Mouse (Mus musculus): ENCODE results near the gene Crb1.

Gene Crb1

DNA sequence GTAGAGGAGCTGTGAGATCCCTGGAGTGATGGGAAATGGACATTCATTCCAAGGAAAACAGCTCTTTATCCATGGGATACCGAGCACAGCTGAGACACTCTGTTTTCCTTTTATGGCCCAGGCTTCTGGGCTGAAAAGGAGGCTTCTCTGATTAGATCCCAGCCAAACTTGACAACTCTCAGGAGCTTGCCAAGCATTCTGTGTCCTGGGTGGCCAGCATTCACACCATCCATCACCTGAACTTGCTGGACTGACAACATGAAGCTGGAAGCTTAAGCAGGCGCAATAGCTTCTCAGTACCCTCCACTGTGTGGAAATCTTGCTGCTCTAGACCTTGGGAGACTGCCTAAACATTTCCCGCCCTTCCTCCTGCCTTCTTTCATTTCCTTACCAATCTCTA lies 144.3 kb downstream of the Crb1 start:
- intact Hi-C loops (cut with DNase I): no loop called here

DNA sequence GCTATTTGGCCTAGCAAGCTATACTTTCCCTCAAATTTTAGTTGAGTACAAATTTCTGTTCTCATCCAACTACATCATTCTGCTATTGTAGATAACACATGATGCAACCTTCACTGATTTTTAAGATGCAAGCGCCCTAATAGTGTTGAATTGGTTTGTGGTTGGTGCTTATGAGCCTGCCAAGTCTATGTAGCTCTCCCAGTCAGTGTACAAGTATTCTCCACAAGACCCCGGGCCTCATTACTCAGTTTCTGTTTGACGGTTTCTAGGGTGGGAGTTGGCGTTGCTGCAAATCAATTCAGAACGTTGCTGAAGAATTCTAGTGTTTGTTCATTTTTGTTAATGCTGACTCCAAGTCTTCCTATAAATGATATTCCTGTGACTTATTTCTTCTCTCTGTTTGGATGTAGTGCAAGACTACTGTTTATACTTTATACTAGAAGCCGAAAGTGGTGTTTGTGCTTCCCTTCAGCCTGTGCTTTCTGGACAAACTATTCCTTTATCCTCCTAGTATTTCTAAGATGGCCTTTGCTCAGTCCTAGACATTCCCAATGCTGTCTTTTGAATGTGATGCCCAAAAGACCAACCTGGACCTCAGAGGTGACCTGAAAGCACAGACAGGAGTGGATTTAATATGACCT lies 152.5 kb downstream of the Crb1 start:
- intact Hi-C loops (cut with DNase I): no loop called here

DNA sequence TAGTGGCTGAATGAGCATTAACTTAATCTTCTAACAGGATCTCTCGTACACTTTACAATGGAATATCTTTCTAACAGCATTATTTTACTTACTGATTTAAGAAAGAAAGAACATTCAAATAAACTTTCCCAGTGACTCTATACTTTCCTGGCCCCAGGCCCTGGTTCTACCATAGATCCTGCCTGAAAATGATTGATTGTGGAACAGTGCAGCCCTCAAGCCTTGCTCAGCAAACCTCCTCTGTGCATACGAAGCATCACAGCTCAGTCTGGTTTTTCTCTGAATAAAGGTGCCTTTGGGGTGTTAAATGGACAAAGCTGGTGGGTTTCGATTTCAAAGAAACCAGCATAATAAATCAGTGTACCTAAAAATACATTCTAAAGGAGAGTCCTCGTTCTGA lies 153.1 kb downstream of the Crb1 start:
- intact Hi-C loops (cut with DNase I): no loop called here

DNA sequence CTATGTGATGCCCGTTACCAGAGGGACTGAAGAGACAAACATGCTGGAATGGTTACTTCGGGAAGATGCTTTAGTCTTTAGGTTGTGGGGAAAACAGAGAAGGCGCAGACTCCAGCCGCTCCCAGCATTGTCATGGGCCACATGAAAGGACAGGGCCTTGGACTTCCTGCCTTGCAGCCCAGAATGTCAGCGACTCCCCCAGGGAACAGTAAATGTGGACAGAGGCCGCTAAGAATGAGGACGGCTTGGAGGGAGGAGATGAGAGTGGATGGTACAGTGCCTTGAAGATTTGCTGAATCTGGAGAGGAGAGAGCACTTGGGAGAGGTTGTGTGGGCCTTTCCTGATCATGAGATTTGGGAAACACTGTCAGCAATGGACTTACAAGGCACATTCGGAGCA lies 161.6 kb downstream of the Crb1 start:
- intact Hi-C loops (cut with DNase I): no loop called here

DNA sequence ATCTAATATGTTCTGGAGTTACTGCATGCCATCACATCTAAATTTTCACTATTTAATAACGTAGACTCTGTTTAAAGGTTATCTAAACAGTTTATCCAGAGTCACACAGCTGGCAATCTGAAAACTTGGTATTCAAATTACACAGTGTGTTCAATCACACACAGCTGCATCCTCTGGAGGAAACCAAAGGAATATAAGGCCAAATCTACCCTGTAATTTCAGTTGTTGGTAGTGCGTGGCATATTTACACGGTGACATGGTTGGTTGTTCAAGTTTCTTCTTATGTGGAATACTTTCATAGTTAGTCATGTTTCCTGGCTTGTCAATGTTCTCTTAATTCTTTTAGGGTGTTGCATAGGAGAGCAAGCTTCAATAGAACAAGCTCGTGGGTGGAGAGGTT lies 166.4 kb downstream of the Crb1 start:
- intact Hi-C loops (cut with DNase I): no loop called here

DNA sequence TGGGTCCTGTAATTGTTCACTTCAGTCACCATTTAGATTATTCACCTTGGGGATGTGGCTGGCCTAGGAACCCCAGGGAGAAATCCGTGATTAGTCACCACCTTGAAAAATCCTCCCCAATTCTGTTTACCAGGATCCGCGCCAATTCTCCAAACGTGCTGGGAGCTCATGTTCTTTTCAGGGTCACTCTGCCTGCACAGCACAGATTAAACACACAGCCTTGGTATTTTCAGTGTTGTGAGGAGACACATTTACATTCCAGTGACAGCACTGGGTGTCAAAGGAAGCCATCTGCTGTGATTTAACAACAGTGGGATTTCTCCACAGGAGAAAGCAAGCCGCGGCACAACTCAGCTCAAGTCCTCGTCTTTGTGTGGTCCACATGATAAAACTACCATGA lies 167.1 kb downstream of the Crb1 start:
- intact Hi-C loops (cut with DNase I): no loop called here

DNA sequence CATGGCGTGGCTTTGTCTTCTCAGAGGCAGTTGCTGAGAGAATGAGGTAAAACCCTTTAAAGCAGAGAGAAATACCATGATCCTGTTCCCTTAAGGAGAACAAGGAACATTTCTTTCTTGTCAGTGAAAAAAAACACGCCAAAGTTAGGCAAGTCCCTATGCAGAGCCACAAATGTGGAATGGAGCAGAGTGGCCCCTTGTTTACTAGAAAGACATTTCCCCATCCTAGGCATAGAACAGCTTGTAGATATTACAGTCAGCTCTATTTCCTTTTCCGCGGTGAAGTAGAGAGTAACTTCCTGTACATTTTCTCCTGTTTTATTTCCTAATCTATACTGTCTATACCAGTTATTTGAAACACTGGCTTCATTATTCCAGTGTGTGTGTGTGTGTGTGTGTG lies 170.6 kb downstream of the Crb1 start:
- intact Hi-C loops (cut with DNase I): no loop called here

DNA sequence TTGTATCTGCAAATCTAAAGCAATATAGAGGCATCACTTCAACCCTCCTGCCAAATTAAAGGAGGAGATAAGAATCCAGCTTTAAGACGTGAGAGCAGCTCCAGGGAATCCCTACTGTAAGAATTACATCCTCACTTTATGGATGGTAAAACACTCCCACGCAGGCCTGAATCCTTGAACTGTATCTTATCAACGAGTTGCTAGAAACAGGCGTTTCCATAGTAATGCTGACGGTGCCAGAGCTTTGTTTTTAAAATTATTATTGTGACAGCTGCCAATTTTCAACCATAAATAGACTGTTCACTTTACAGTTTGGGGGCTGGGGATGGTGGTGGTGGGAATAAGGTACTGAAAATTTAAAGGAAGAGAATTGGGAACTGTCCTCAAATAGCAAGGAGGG lies 173.9 kb downstream of the Crb1 start:
- intact Hi-C loops (cut with DNase I): no loop called here

DNA sequence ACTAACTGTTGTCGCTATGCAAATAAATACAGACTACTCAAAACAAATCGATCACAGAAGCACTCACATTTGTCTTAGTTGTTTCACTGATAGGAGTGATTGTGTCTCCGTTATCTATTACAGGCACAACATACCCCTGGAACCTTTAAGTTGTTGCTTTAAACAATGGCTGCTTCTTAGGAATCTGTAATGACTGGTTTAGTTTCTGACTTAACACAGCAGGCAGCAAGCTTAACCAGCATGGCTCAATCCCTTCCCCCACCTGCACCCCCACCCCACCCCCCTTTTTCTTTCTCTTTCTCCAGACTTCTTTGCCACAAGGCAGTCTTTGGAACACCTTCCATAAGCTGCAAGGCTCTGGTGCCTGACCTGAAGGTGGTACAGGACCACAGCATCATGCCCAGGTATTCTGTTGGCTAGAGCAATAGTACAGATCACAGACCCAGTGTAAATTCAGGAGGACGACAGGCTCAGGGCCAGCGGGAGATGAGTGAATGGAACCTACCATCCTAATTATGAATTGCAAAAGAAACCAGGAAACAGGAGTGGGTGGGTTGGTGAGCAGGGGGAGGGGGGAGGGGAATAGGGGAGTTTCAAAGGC lies 182.4 kb downstream of the Crb1 start:
- intact Hi-C loops (cut with DNase I): no loop called here

DNA sequence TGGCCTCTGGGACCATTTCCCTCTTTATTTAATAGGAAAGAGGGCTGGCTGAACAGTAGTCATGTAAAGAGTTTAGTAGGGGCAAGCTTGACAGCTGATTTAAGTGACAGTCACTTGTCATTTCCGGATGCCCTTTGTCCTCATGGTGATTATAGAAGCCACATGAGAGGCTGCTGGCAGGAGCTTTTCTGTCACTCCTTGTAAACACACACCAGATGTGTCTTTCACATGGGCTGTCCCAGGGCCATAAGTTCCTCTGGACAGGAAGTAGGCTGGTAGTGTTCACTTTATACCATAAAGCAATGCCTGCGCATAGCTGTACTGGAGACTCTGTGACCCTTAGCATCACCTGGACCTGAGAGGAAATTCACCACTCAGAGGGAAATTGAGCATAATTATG lies 182.9 kb downstream of the Crb1 start:
- intact Hi-C loops (cut with DNase I): no loop called here

DNA sequence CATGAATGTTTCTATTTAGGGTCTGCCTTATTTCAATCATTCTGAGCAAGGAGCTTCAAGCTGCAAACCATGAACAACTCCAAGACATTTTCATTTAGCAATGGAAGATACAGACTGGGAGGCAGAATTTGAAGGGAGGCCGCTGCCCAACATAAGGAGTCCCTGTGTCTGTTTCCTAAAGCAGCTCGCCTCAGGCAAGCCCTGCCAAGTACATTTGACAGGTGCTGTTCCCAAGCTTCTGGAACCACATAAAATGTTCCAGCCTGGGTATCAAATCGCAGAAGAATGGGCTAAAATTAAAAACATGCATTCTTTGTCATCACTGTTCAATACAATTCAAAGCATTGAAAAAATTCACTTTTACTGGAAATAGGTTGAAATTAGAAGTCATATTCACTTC lies 184.3 kb downstream of the Crb1 start:
- intact Hi-C loops (cut with DNase I): no loop called here

DNA sequence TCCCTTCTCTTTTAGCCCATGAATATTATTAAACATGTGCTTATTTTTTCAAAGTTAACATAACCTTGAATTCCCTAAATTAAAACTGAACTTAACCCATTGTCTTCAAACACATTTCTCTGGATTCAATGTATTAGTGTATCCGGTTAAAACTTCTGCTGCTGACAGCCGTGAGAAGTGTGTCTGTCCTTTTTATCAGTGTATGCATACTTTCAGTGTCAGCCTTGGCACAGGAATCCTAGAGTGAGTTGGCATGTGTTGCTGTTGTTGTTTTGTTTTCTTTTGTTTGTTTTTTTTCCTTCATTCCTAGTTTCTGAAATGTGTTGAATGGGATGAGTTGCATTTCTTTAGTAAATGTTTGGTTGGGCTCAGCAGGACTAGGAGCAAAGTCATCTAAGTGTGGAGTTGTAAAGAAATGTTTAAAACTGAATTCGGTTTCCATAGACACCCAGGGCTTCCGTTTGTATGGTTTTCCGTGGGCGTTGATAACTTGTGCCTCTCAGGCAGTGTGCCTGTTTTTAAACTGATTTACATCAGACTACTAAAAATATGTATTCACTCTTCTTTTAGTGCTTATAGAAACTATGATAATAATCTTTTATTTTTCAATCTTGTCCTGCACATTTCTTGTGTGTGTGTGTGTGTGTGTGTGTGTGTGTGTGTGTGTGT lies 196.3 kb downstream of the Crb1 start:
- intact Hi-C loops (cut with DNase I): no loop called here

DNA sequence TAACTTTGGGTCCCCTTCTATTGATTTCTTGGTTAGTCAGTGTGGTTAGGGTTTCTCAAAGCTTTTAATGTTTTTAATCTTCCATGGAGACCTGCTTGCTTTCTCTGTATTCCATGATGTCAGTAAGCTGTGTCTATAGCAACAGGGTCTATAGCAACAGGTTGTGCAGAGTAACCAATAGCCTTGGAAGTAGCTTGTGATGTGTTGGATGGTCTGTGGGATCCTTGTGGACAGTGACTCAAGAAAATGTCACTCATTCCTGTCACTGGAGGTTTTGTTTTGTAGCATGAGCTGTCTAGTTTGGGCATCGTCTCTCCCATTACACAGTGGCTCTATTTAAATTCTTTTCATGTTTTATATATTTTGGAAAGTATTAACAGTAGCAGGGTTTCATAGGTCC lies 197.2 kb downstream of the Crb1 start:
- intact Hi-C loops (cut with DNase I): no loop called here

DNA sequence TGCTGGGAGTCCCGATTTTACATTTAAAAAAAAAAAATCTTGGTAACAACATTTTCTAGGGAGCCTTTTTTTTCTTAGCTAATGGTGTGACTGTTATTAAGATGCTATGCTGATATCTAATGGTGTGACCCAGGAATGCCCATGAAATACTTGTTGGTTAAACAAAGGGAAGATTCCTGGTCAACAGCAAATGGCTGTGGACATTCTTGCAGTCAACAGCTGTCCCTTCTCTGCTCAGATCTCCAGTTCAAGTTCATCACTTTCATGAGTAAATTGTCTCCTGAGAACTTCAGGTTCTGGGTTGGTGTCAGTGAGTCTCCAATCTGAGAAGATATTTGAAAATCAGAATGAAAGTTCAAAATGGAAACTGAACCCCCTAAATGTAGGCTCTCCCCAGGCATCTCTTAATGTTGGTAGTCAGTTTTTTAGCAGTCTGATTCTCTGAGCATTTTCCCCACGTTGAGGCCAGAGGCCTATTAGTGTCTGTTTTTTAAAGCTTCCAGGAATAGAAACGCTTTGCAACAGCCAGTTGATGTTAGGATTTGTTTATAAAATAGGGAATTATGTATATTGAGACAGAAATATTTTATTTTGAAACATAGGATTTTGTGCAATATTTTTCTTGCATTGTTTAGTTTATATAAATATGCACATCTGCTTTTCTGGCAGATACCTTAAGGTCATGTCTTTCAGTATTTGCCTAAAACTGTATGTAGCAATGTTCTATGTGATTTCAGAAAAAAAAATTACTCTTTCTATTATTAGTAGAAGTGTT lies 202.7 kb downstream of the Crb1 start:
- intact Hi-C loops (cut with DNase I): no loop called here

DNA sequence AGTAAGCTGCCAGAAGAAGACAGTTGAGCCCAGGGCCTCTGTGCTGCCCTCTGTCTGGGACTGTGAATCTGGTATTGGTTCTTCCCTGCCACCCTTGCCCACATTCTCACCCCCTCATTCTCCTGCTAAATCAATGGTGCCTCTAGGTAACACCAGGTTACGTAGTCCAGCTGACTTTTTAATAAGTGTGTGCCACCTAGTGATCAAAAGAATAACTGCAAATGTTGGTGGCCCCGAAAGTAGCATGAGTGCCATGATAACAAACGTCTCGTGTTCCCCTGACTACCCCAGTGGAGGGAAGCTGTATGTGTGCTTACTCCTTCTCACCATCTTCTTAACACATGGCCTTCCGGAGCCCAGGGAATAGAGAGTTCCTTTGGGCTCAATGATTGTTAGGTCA lies 214.1 kb downstream of the Crb1 start:
- intact Hi-C loops (cut with DNase I): loop anchor here (5.0 kb wide), 1 partner anchor 174 kb away; no protein-coding TSS in a partner anchor

DNA sequence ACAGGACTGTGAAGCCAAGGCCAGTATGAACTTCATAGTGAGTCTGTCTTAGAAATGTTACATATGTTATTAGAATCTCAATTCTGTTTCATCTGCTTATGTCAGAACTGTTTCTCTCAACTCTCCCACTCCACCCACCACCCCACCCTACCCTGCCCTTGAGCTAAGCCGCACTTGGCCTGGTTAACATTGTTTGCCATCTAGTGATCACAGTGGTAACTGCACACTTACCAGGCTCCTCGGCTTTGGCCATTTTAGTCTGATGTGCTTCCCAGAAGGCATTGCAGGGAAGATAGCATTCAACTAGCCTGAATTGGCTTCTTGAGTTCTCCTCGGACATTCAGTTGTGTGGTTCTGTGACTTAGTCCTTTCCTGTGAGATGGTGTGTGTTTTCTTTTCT lies 215.3 kb downstream of the Crb1 start:
- intact Hi-C loops (cut with DNase I): loop anchor here (5.0 kb wide), 1 partner anchor 176 kb away; no protein-coding TSS in a partner anchor

DNA sequence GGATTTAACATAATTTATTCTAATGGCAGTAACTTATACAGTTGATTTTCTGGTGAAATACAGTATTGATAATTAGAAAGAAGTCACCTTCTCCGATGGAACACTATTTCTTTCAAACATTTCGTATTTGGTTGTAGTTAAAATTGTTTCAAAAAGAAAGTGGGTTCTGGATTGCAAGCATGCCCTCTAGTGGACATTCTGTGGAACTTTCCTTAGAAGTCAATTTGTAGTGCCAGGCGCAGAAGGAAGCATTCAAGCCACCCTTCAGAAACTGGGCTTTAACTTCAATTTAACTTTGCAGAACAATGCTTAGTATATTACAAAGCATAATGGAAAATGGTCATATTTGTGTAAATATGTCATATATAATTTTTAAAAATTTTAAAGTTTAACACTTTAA lies 220.5 kb downstream of the Crb1 start:
- intact Hi-C loops (cut with DNase I): loop anchor here (2.0 kb wide), 1 partner anchor 322 kb away; no protein-coding TSS in a partner anchor

DNA sequence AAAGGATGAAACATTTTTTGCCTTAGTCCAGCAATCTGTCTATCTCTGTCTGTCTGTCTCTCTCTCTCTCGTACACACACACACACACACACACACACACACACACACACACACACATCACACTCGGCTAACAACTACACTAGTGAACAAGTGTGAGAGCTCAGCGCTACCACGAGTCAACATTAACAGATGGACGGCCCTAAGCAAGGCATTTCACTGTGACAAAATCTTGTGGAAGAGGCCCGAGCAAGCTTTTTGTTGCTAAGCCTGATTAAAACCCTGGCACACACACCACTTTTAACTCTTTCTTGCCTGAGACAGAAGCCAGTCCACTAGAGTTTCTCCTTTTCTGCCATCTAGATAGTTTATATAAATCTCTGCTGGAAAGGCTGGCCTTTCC lies 223.4 kb downstream of the Crb1 start:
- intact Hi-C loops (cut with DNase I): no loop called here

DNA sequence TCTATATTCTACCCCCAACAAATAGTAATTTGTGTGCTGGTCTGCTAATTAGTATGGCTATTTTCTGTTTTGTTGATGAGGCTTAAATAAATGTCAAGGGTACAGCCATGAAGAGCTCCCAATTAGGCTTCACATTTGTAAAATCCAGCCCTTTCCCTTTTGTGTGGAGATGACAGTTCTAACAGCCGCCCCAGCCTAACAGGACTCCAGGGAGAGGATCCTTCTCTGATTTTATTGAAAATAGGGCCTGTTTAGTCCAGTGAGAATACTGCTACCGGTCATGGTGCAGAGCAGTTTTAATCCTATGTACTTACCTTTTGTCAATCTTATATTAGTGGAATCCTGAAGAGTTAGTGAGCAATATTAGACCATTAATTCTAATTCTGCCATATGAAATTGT lies 223.9 kb downstream of the Crb1 start:
- intact Hi-C loops (cut with DNase I): no loop called here
